Mouse (Mus musculus) testis, postnatal 10 days (tissue): ENCODE measurements at regions not wholly inside any gene's neighbourhood (a gene's known extent, or its start where the extent isn't known, plus 50 kb on each side); places are given as distances from the start of the nearest gene placed in this dataset.

ENCODE experiments used
- DNase-seq: peaks from one replicate; pipeline ENCODE4 v3.0.0; 2021; ENCODE audit warnings: low spot score

GRCm38 (mm10) chr7:70470557-70470956 is 104.0 kb upstream of the Nr2f2 start:
- DNase-seq, result no peak

- no peak for DNase-seq
Observed at GRCm38 (mm10) chr7:70462131-70462530, 95.6 kb upstream of the Nr2f2 start.

- no peak for DNase-seq
Observed at GRCm38 (mm10) chr7:70454525-70454924, 88.0 kb upstream of the Nr2f2 start.

- DNase-seq, result no peak
Observed at GRCm38 (mm10) chr7:70452816-70453215, 86.3 kb upstream of the Nr2f2 start.

GRCm38 (mm10) chr7:70438908-70439307 is 72.4 kb upstream of the Nr2f2 start:
- DNase-seq, result no peak

DNA sequence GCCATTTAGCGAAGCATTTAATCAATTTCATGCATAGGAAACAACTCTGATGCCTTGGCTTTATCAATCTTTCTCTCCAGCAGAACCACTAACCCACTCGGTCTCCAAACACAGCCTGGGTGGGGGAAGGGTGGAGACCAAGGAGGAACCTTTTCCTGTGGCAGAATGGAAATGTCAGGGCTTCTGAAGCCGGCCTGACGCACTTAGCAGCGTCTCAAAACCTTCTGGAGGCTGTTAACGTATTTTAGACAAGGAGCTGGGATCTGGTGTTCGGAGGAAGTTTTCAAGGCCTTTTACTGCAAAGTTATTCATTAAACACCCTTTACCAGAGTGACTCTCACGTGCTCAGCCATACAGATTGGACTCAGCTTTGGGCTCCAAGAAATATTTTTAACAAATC is 67.3 kb upstream of the Nr2f2 start:
- DNase-seq, result no peak

DNA sequence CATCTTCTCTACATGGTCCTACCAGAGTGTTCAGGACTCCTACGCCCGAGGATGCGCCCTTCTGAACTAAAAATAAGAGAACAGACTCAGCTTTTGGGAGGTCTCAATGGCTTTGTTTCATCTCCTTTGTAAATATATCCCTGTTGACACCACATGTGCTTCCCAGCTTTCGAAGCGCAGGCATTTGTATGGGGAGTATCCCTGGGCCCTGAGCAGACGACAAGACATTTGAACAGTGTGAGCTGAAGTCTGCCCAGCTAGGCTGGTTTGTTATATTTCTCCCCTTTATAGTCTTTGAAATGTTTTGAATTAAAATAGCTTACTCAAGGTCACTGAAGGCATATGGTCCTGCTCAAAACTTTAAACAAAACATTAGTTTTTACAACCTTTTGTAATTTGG is 66.8 kb upstream of the Nr2f2 start:
- DNase-seq, result no peak

GRCm38 (mm10) chr7:70431712-70432111 is 65.2 kb upstream of the Nr2f2 start:
- DNase-seq, result no peak

- DNase-seq, result no peak
Observed at GRCm38 (mm10) chr7:70429326-70429725, 62.8 kb upstream of the Nr2f2 start.

DNA sequence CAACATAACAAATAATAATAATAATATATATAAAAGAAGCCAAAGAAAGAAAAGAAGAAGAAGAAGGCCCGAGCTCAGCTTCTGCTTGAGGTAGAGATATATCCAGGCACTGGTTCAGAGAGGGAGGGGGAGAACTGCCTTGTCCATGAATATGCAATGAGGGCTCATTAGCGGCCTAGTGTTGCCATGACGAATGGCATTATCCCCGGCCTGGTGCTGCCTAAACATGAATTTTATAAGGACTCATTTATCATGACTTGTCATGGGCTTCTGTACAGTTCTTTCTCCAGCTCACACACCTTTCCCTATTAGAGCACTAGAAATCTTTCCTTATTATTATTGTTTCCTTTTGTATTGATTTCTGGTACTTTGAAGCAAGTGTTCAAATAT is 57.7 kb upstream of the Nr2f2 start:
- DNase-seq, result no peak

GRCm38 (mm10) chr7:70423524-70424230 is 57.1 kb upstream of the Nr2f2 start:
- DNase-seq, result no peak

- no peak for DNase-seq
Observed at GRCm38 (mm10) chr7:70416185-70416941, 49.8 kb upstream of the Nr2f2 start.
